Mouse (Mus musculus) adrenal gland, postnatal 25 days (tissue): ENCODE data around the gene Satb1. TPM values are rescaled to one million over a fixed set of nuclear protein-coding genes. Genes with fewer than 3 reads are reported as not detected.

Experiments
- DNase-seq: peaks from one replicate; pipeline ENCODE4 v3.0.0; 2021; ENCODE audit warnings: mixed read lengths
- total RNA-seq: library from RNA; stranded (reverse); gene quantifications from 2 replicates; pipeline ENCODE4 v1.2.3, GENCODE M21; 2021

Satb1 gene
- total RNA-seq, 1 experiment from 2014 or later, result 27.1 TPM

GRCm38 (mm10) chr17:51826461-51826860 is 6.6 kb downstream of the Satb1 start:
- no peak for DNase-seq

- no peak for DNase-seq
Observed at GRCm38 (mm10) chr17:51814301-51814700, 18.8 kb downstream of the Satb1 start.

- no peak for DNase-seq
Observed at GRCm38 (mm10) chr17:51813784-51814120, 19.3 kb downstream of the Satb1 start.

- peak; percentile 71 for DNase-seq
Observed at GRCm38 (mm10) chr17:51812942-51813783, 19.9 kb downstream of the Satb1 start.

- DNase-seq, result peak; percentile 41
Observed at GRCm38 (mm10) chr17:51812261-51812941, 20.7 kb downstream of the Satb1 start.

GRCm38 (mm10) chr17:51811911-51812260 is 21.2 kb downstream of the Satb1 start:
- no peak for DNase-seq

GRCm38 (mm10) chr17:51811086-51811868 is 21.8 kb downstream of the Satb1 start:
- peak; percentile 48 for DNase-seq

GRCm38 (mm10) chr17:51807429-51807828 is 25.7 kb downstream of the Satb1 start:
- no peak for DNase-seq

GRCm38 (mm10) chr17:51806124-51806960 is 26.7 kb downstream of the Satb1 start:
- no peak for DNase-seq

GRCm38 (mm10) chr17:51800208-51800607 is 32.9 kb downstream of the Satb1 start:
- no peak for DNase-seq

GRCm38 (mm10) chr17:51796459-51796858 is 36.6 kb downstream of the Satb1 start:
- no peak for DNase-seq

- no peak for DNase-seq
Observed at GRCm38 (mm10) chr17:51791226-51791625, 41.9 kb downstream of the Satb1 start.

- no peak for DNase-seq
Observed at GRCm38 (mm10) chr17:51790387-51791060, 42.6 kb downstream of the Satb1 start.

GRCm38 (mm10) chr17:51789777-51790176 is 43.3 kb downstream of the Satb1 start:
- no peak for DNase-seq

GRCm38 (mm10) chr17:51789098-51789497 is 44.0 kb downstream of the Satb1 start:
- no peak for DNase-seq

- no peak for DNase-seq
Observed at GRCm38 (mm10) chr17:51787955-51788354, 45.1 kb downstream of the Satb1 start.

GRCm38 (mm10) chr17:51786050-51786449 is 47.0 kb downstream of the Satb1 start:
- no peak for DNase-seq

- no peak for DNase-seq
Observed at GRCm38 (mm10) chr17:51784935-51785334, 48.2 kb downstream of the Satb1 start.

- DNase-seq, result no peak
Observed at GRCm38 (mm10) chr17:51783591-51784279, 49.4 kb downstream of the Satb1 start.

GRCm38 (mm10) chr17:51780036-51780435 is 53.1 kb downstream of the Satb1 start:
- DNase-seq, result no peak

- DNase-seq, result no peak
Observed at GRCm38 (mm10) chr17:51778961-51779360, 54.1 kb downstream of the Satb1 start.
